Mouse (Mus musculus): ENCODE measurements around the gene Inpp4a. TPM values are rescaled to one million over a fixed set of nuclear protein-coding genes. Genes with fewer than 3 reads are reported as not detected.

Inpp4a gene
- total RNA-seq, 2 experiments from 2014 or later: 4.3 to 5.0 TPM

DNA sequence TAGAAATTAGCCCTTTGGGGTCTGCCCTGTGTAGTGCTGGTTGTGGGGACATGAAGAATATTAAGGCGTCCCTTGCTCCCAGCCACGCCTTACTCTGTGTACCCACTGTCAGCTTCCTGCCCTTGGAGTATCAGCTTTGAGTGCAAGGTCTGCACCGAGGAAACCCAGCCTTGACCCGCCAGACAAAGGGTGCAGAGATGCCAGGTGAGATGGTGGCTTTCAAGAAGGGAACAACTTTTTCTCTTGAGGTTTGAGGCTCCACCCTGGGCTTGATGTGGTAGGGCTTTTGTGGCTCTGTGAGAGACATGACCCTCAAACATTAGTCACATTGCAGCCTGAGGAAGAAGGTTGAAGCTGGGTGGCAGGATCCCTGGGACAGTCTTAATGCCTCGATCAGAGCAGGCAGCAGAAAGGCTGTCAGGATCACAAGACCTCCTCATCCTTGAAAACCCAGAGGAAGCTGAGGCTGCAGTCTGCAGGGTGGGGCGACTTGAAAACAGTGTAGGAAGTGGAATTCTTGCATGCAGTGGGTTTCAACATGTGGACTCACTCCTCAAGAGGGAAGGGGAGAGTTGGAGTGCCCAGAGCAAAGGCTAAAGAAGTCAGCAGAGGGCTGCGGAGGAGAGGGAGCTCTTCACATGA, 18.1 kb downstream of the Inpp4a start:
- ATAC-seq (replicated peaks; ENCODE audit: low FRiP score, poor library complexity, severe bottlenecking): no peak

GRCm38 (mm10) chr1:37318558-37318957, 18.9 kb downstream of the Inpp4a start:
- no peak for ATAC-seq (replicated peaks; ENCODE audit: low FRiP score, poor library complexity, severe bottlenecking)

DNA sequence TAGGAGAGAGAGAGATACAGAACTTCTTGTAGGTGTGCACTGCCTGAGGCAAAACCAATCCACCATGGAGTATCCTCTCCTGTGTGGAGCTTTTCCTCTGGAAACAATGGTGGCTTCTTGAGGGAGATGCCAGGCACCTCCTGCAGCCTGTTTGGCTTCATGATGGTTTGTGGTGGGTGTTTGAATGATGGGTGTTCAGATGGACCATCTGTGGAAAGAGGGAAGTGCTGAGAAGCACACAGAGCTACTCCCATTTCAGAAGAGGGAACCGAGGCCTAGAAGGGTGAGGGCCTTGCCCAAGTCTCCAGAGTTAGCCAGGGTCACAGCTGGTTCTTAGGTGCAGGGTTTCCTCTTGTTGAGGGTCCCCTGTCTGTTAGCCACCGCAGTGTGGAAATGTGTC, 23.0 kb downstream of the Inpp4a start:
- ATAC-seq (replicated peaks; ENCODE audit: low FRiP score, poor library complexity, severe bottlenecking): no peak

DNA sequence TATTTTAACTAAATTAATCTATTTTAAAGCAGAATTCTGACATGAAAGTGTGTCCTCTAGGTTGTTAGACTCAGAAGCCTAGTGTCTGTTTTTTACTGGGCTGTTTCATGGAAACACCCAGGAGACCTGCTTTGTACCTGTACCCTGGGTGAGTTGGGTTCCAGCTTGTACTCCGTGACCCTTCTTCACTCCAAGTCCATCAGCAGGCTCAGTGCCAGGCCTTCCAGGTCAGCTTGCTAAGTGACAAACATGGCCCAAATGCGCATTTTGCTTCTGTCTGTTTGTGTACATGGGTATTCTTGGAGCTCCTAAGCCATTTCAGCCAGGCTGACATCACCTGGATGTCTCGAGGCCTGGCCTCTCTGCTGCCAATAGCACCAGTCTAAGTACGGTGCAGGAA, 23.5 kb downstream of the Inpp4a start:
- no peak for ATAC-seq (replicated peaks; ENCODE audit: low FRiP score, poor library complexity, severe bottlenecking)

GRCm38 (mm10) chr1:37324569-37324968, 24.9 kb downstream of the Inpp4a start:
- no peak for ATAC-seq (replicated peaks; ENCODE audit: low FRiP score, poor library complexity, severe bottlenecking)

DNA sequence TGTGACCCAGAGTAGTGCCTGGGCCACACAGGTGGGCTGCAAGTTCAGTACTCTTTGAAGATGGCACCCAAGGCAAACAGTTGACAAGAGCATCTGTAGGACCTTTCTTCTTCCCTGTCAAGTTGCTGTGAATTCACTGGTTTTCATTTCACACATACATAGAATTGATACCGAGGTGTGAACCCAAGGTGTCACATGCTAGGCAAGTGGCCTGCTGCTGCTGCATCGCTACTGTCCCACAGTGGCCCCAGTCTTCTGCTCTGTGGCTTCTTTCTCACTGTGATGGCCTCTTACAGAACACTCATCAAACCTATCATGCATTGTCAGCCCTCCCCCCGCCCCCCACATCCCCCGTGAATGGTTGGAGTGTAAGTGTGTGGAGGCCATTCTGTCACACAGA, 27.6 kb downstream of the Inpp4a start:
- no peak for ATAC-seq (replicated peaks; ENCODE audit: low FRiP score, poor library complexity, severe bottlenecking)

DNA sequence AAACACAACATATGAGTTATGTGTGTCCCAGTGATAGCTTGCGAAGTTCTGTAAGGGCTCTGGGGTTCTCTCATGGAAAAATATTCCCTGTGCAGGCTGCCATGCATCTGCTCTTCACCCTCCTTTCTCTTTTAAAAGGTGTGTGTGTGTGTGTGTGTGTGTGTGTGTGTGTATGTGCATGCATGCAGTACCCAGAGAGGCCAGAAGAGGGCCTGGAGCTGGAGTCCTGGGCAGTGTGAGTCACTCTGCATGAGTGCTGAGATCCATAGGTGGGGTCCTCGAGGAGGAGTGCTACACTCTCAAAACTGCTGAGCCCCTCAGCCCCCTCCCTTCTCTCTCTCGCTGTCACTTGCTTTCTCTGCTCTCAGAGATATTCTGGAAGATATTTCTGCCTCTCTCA, 29.5 kb downstream of the Inpp4a start:
- no peak for ATAC-seq (replicated peaks; ENCODE audit: low FRiP score, poor library complexity, severe bottlenecking)

DNA sequence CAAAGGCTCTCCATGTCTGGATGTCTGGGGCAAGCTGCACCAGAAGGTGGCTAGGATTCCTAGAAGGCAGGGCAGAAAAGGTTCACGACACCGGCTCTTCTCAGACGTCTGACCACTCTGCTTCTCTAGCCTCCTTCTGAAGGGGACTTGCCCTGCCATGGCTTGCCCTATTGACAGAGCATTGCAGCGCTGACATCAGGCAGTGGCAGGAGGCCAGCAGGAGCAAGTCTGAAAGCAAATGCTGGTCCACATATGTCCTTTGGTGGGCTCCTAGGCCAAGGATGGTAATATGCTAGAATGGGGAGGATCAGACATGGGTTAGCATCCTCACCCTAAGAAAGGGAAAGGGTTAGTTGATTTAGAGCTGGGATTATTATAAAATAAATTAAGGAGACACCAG, 30.2 kb downstream of the Inpp4a start:
- ATAC-seq (replicated peaks; ENCODE audit: low FRiP score, poor library complexity, severe bottlenecking): no peak

GRCm38 (mm10) chr1:37332756-37333155, 33.1 kb downstream of the Inpp4a start:
- no peak for ATAC-seq (replicated peaks; ENCODE audit: low FRiP score, poor library complexity, severe bottlenecking)

DNA sequence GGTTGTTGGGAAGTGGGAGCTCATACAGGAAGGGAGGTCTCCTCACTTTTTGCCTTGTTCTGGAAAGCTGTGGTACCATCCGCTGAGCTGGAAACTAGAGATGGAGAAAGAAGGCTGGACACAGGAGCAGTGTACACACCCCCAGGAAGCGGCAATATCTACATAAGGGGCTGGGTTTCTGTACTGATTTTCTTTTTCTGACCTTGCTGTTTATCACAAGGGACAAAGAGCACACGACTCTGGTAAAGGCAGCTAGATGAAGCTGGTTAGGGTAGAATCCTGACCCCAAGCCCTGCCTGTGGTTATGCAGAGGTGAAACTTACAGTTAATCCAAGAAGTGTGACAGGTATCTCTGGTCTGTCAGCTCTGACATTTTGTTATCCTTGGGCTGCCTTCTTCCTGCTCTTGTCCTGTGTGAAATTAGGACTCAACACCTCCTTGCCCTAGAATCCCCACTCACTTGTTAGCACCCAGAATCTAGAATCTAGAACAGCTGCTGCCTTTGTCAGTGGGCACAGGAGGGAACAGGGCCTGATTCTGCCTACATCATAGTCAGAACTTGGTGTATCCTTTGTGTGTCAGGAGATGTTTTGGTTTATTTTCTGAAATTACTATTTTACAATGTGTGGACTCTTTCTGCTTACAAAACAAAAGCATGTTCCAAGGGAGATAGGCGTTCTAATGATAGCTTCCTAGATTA, 34.2 kb downstream of the Inpp4a start:
- no peak for ATAC-seq (replicated peaks; ENCODE audit: low FRiP score, poor library complexity, severe bottlenecking)

DNA sequence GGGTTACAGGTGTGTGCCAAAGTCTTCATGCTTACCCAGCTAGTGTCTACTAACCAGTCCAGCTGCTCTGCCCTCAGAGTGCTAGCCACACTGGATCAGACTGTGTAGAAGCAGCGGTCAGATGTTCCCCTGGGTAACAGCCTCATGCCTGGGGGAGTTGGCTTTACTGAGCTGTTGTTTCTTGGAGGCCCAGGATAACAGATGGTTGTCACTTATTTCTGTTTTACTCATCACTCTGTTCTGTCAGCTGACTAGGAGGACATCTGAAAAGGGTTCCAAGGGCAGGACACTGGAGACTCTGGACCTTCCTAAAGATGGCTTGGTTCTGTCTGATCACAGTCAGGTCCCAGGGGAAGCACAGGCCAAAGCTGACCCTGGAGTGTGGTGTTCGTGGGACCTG, 36.4 kb downstream of the Inpp4a start:
- no peak for ATAC-seq (replicated peaks; ENCODE audit: low FRiP score, poor library complexity, severe bottlenecking)

DNA sequence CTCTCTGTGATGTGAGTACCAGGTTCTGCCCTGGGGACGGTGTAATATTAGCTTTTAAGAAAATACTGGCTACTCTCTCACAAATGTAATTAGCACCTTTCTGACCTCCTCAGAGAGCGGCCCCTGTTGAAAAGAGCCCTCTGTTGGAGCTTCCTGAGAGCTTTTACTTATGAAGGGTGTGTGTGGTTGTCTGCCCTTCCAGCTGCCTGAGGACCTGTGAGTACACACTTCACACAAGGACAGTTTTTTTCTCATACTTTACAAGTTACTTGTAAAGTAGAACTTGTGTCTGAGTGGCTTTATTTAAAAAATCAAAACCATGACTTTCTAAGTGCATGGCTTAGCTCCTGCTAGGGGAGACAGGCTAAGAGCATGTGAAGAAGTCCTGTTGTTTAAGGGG, 37.1 kb downstream of the Inpp4a start:
- no peak for ATAC-seq (replicated peaks; ENCODE audit: low FRiP score, poor library complexity, severe bottlenecking)

GRCm38 (mm10) chr1:37337273-37337672, 37.6 kb downstream of the Inpp4a start:
- no peak for ATAC-seq (replicated peaks; ENCODE audit: low FRiP score, poor library complexity, severe bottlenecking)

DNA sequence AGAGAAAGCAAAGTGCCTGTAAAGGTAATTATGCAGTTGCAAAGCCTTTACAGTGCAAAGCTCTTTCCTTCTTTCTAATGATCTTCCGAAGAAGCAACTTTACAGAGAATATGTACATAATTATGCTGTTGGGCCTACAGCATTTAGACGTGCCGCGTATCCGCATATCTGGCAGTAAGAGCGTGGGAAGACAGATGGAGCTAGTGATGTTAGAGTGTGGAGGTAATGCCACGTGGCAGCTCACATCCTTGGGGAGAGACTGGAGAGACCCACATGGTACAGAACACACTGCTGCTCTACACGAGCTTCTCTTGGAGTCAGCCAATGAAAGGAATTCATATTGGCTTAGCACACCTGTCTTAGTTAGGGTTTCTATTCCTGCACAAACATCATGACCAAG, 39.5 kb downstream of the Inpp4a start:
- ATAC-seq (replicated peaks; ENCODE audit: low FRiP score, poor library complexity, severe bottlenecking): no peak

GRCm38 (mm10) chr1:37341347-37341746, 41.7 kb downstream of the Inpp4a start:
- ATAC-seq (replicated peaks; ENCODE audit: low FRiP score, poor library complexity, severe bottlenecking): no peak

- no peak for ATAC-seq (replicated peaks; ENCODE audit: low FRiP score, poor library complexity, severe bottlenecking)
These were observed 42.2 kb downstream of the Inpp4a start for GRCm38 (mm10) chr1:37341914-37342313.

DNA sequence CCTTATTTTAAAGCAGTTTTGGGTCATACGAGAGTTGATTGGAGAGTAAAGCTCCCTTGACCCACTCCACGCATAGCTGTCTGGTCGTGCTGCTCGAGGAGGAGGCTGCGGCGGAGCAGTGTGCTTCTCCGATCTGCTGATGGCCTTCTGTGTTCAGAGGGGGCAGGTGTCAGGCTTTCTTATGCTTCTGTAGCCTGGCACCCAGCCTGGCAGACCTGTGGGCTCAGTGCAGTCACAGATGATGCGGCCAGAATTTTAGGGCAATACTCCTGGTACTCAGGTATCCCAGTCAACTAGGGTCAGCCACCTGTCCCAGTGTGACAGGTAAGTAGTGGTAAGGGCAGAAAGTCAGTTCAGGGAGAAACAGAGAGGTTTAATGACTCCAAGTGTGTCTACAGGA, 42.9 kb downstream of the Inpp4a start:
- no peak for ATAC-seq (replicated peaks; ENCODE audit: low FRiP score, poor library complexity, severe bottlenecking)

DNA sequence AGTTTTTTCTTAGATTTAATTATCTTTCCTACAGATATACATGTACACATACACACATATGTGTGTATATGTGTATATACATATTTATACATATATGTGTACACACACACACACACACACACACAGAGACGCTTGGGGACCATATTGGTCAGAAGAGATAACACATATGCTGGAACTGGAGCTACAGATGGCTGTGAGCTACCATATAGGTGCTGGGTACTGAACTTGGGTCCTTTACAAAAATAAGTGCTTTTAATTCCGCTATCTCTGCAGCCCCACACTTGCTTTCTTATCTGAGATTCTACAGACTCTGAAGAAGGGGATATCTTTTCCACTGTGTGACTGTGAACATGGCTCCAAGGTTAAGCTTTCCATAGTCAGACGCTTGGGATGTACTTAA, 43.6 kb downstream of the Inpp4a start:
- ATAC-seq (replicated peaks; ENCODE audit: low FRiP score, poor library complexity, severe bottlenecking): no peak

GRCm38 (mm10) chr1:37344223-37344916, 44.7 kb downstream of the Inpp4a start:
- ATAC-seq (replicated peaks; ENCODE audit: low FRiP score, poor library complexity, severe bottlenecking): no peak

DNA sequence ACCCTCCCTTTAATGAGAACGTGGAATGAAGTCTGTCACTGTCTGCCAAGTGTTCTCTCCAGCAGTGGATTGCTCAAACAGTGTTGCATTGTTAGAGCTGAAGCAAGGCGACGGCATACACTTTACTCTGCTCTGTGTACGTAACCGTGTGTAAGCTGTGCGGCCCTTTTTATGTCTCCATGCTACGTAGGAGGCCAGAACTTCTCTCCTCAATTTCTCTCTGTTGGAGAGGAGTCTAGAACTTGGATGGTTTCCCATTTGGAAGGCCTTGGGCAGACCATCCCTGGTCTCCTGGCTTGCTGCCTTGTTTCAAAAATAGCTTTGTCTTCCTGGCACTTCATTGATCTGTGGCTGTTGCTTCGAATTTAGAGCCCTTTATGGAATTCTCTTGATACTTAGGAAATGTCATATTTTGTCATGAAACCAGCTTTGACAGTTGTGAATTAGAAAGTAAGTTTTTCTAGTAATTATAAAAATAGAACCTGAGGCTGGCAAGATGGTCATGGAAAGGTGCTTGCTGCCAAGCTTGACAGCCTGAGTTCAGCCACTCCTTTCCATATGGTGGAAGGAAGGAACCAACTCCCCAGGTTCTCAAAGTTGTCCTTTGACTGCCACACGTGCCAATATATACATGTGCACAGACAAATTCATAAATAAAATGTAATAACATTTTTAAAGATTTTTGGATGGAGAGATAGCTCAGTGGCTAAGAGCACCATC, 47.9 kb downstream of the Inpp4a start:
- no peak for ATAC-seq (replicated peaks; ENCODE audit: low FRiP score, poor library complexity, severe bottlenecking)

All from erythroblast, adult 5-6 weeks (primary cell).